Comparison of ENCODE assay signal across 27 mouse cellular contexts in the genomic region with DNA sequence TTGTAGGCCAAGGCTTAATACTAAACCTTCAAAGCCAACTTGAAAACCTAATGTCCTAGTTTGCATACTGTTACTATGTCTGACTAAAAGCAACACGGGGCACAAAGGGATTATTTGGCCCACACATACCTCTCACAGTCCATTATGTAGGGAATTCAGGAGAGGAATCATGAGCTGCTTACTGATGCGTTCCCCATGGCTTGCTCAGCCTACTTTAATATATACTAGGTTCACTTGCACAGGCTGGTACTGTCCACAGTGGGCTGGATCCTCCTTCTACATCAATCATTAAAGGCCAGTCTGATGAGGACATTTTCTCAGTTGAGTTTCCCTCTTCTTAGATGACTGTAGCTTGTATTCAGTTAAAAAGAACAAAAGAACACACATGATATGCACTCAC. TPM values are rescaled to one million over a fixed set of nuclear protein-coding genes. Genes with fewer than 3 reads are reported as not detected.
"Had no signal": no experiment of that assay in that cellular context is flagged by ENCODE, and none has a peak within 500 bp of the region (broad histone marks: within the 10 kb centered on the region; RNA-seq: fewer than 3 reads in every experiment).

No protein-coding gene starts in this region.

- H3K9ac ChIP-seq: forebrain, postnatal 0 days; heart, embryonic 13.5 days; heart, embryonic 15.5 days; hindbrain, embryonic 12.5 days; hindbrain, embryonic 14.5 days; kidney, embryonic 15.5 days; limb, embryonic 12.5 days had no signal

- H3K27me3 ChIP-seq: heart, embryonic 13.5 days; heart, embryonic 15.5 days; hindbrain, embryonic 12.5 days; kidney, embryonic 15.5 days; limb, embryonic 12.5 days had no signal

- DNase-seq: forebrain, postnatal 0 days; gastrocnemius, postnatal 14 days; gastrocnemius, postnatal 36 days; heart, adult 11 months; heart, adult 2 months; heart, postnatal 14 days; heart, postnatal 36 days; kidney, adult 11 months; kidney, adult 2 months; kidney, adult 9 months; kidney, postnatal 14 days; kidney, postnatal 36 days; layer of hippocampus, adult 9-11 months; liver had no signal

- H3K9me3 ChIP-seq: heart, embryonic 13.5 days; heart, embryonic 15.5 days; hindbrain, embryonic 12.5 days; kidney, embryonic 15.5 days; limb, embryonic 10.5 days; limb, embryonic 12.5 days had no signal

- H3K27ac ChIP-seq: heart, adult 2 months; heart, embryonic 13.5 days; heart, embryonic 15.5 days; hindbrain, embryonic 12.5 days; hindbrain, embryonic 14.5 days; kidney, embryonic 15.5 days; kidney, postnatal 0 days; left cerebral cortex, adult 2 months; limb, embryonic 10.5 days; limb, embryonic 12.5 days had no signal

- H3K36me3 ChIP-seq: heart, embryonic 13.5 days; heart, embryonic 15.5 days; hindbrain, embryonic 12.5 days; kidney, embryonic 15.5 days; limb, embryonic 10.5 days; limb, embryonic 12.5 days had no signal

- H3K4me2 ChIP-seq: heart, embryonic 11.5 days; heart, embryonic 13.5 days; heart, embryonic 15.5 days; hindbrain, embryonic 12.5 days; hindbrain, embryonic 14.5 days; kidney, embryonic 15.5 days; limb, embryonic 12.5 days had no signal

- ATAC-seq: forebrain, postnatal 0 days; hindbrain, embryonic 16.5 days; intestine, embryonic 16.5 days had no signal

- H3K4me1 ChIP-seq: heart, embryonic 13.5 days; heart, embryonic 15.5 days; hindbrain, embryonic 12.5 days; kidney, embryonic 15.5 days; limb, embryonic 10.5 days; limb, embryonic 12.5 days had no signal

- H3K4me3 ChIP-seq: heart, adult 2 months; heart, embryonic 13.5 days; heart, embryonic 15.5 days; hindbrain, embryonic 12.5 days; kidney, embryonic 15.5 days; left cerebral cortex, adult 2 months; limb, embryonic 10.5 days; limb, embryonic 12.5 days had no signal

RNA-seq across cellular contexts. Expression of a gene that starts 37.9 kb away (rescaled TPM):
- total RNA-seq: hematopoietic stem cell, adult 5-6 weeks had no signal
